Mouse (Mus musculus): ENCODE measurements around the gene Thumpd2. TPM values are rescaled to one million over a fixed set of nuclear protein-coding genes. Genes with fewer than 3 reads are reported as not detected.

Gene Thumpd2
- polyA plus RNA-seq, 1 experiment from 2014 or later, result 12.6 TPM

GRCm38 (mm10) chr17:81056035-81056434 lies 8.8 kb downstream of the Thumpd2 start:
- no peak overlapping the region for H3K4me2 ChIP-seq
- H3K27me3 ChIP-seq, result no peaks in the 10 kb centered on the region
- no peaks in the 10 kb centered on the region for H3K4me1 ChIP-seq
- ATAC-seq (replicated peaks; ENCODE audit: low FRiP score), result no peak
- H3K36me3 ChIP-seq, result peaks cover 33% of the 10 kb centered on the region
- no peak overlapping the region for H3K4me3 ChIP-seq (replicated peaks)
- H3K9ac ChIP-seq, result no peak overlapping the region
- H3K27ac ChIP-seq, result no peak overlapping the region
- 53% methylated on average over 3 of the region's 3 CpGs for WGBS
- no peaks in the 10 kb centered on the region for H3K9me3 ChIP-seq (replicated peaks)

- no peaks in the 10 kb centered on the region for H3K27me3 ChIP-seq
- ATAC-seq (replicated peaks; ENCODE audit: low FRiP score), result no peak
- WGBS, result 81% methylated on average over 5 of the region's 5 CpGs
- H3K36me3 ChIP-seq, result peaks cover 35% of the 10 kb centered on the region
- H3K4me3 ChIP-seq (replicated peaks), result no peak overlapping the region
- no peak overlapping the region for H3K27ac ChIP-seq
- no peaks in the 10 kb centered on the region for H3K4me1 ChIP-seq
- H3K9me3 ChIP-seq (replicated peaks), result no peaks in the 10 kb centered on the region
- no peak overlapping the region for H3K9ac ChIP-seq
- H3K4me2 ChIP-seq, result no peak overlapping the region
Observed at GRCm38 (mm10) chr17:81055522-81055921, 9.4 kb downstream of the Thumpd2 start.

GRCm38 (mm10) chr17:81053274-81053673 lies 11.6 kb downstream of the Thumpd2 start:
- Histone ChIP-seq H3K4me3 (replicated peaks) (no peak overlapping the region), H3K36me3 (peaks cover 44% of the 10 kb centered on the region), H3K27ac (no peak overlapping the region), H3K9me3 (replicated peaks) (no peaks in the 10 kb centered on the region), H3K27me3 (no peaks in the 10 kb centered on the region), H3K9ac (no peak overlapping the region), H3K4me2 (no peak overlapping the region), H3K4me1 (no peaks in the 10 kb centered on the region)
- 89% methylated on average over 2 of the region's 2 CpGs for WGBS
- ATAC-seq (replicated peaks; ENCODE audit: low FRiP score), result no peak

- Histone ChIP-seq H3K4me1 (no peaks in the 10 kb centered on the region), H3K4me2 (no peak overlapping the region), H3K9ac (no peak overlapping the region), H3K27me3 (no peaks in the 10 kb centered on the region), H3K36me3 (peaks cover 52% of the 10 kb centered on the region), H3K27ac (no peak overlapping the region), H3K4me3 (replicated peaks) (no peak overlapping the region), H3K9me3 (replicated peaks) (no peaks in the 10 kb centered on the region)
- ATAC-seq (replicated peaks; ENCODE audit: low FRiP score), result no peak
- 68% methylated on average over 7 of the region's 7 CpGs for WGBS
Observed at GRCm38 (mm10) chr17:81047930-81048564, 16.8 kb downstream of the Thumpd2 start.

GRCm38 (mm10) chr17:81045525-81046150 lies 19.2 kb downstream of the Thumpd2 start:
- Histone ChIP-seq H3K27me3 (no peaks in the 10 kb centered on the region), H3K36me3 (peaks cover 56% of the 10 kb centered on the region), H3K27ac (no peak overlapping the region), H3K9ac (no peak overlapping the region), H3K4me2 (no peak overlapping the region), H3K4me1 (no peaks in the 10 kb centered on the region), H3K4me3 (replicated peaks) (no peak overlapping the region), H3K9me3 (replicated peaks) (no peaks in the 10 kb centered on the region)
- 89% methylated on average over 9 of the region's 9 CpGs for WGBS
- no peak for ATAC-seq (replicated peaks; ENCODE audit: low FRiP score)

- H3K4me3 ChIP-seq (replicated peaks), result no peak overlapping the region
- WGBS, result 93% methylated on average over 6 of the region's 6 CpGs
Observed at GRCm38 (mm10) chr17:81045115-81045514, 19.8 kb downstream of the Thumpd2 start.

GRCm38 (mm10) chr17:81044356-81044755 lies 20.5 kb downstream of the Thumpd2 start:
- Histone ChIP-seq H3K27ac (no peak overlapping the region), H3K9ac (no peak overlapping the region), H3K4me3 (replicated peaks) (no peak overlapping the region), H3K4me1 (no peaks in the 10 kb centered on the region), H3K27me3 (no peaks in the 10 kb centered on the region), H3K4me2 (no peak overlapping the region), H3K36me3 (peaks cover 61% of the 10 kb centered on the region), H3K9me3 (replicated peaks) (no peaks in the 10 kb centered on the region)
- 81% methylated on average over 3 of the region's 3 CpGs for WGBS
- ATAC-seq (replicated peaks; ENCODE audit: low FRiP score), result no peak

More at GRCm38 (mm10) chr17:81045115-81045514, 19.8 kb downstream of the Thumpd2 start:
- no peak overlapping the region for H3K9ac ChIP-seq
- peaks cover 57% of the 10 kb centered on the region for H3K36me3 ChIP-seq
- ATAC-seq (replicated peaks; ENCODE audit: low FRiP score), result no peak
- no peaks in the 10 kb centered on the region for H3K4me1 ChIP-seq
- no peaks in the 10 kb centered on the region for H3K9me3 ChIP-seq (replicated peaks)
- no peak overlapping the region for H3K27ac ChIP-seq
- no peaks in the 10 kb centered on the region for H3K27me3 ChIP-seq
- no peak overlapping the region for H3K4me2 ChIP-seq

GRCm38 (mm10) chr17:81041662-81042061 lies 23.2 kb downstream of the Thumpd2 start:
- Histone ChIP-seq H3K4me1 (no peaks in the 10 kb centered on the region), H3K27me3 (no peaks in the 10 kb centered on the region), H3K9me3 (replicated peaks) (no peaks in the 10 kb centered on the region), H3K9ac (no peak overlapping the region), H3K4me2 (no peak overlapping the region), H3K36me3 (peaks cover 73% of the 10 kb centered on the region), H3K27ac (no peak overlapping the region), H3K4me3 (replicated peaks) (no peak overlapping the region)
- 85% methylated on average over 2 of the region's 2 CpGs for WGBS
- ATAC-seq (replicated peaks; ENCODE audit: low FRiP score), result no peak

GRCm38 (mm10) chr17:81038707-81039408 lies 26.0 kb downstream of the Thumpd2 start:
- no peak for ATAC-seq (replicated peaks; ENCODE audit: low FRiP score)
- H3K9me3 ChIP-seq (replicated peaks), result no peaks in the 10 kb centered on the region

GRCm38 (mm10) chr17:81035354-81035753 lies 29.5 kb downstream of the Thumpd2 start:
- Histone ChIP-seq H3K4me1 (no peaks in the 10 kb centered on the region), H3K4me2 (no peak overlapping the region), H3K36me3 (peaks cover 78% of the 10 kb centered on the region), H3K27me3 (no peaks in the 10 kb centered on the region), H3K27ac (no peak overlapping the region), H3K4me3 (replicated peaks) (no peak overlapping the region), H3K9me3 (replicated peaks) (no peaks in the 10 kb centered on the region), H3K9ac (no peak overlapping the region)
- ATAC-seq (replicated peaks; ENCODE audit: low FRiP score), result no peak
- 76% methylated on average over 5 of the region's 5 CpGs for WGBS

More at GRCm38 (mm10) chr17:81038707-81039408, 26.0 kb downstream of the Thumpd2 start:
- Histone ChIP-seq H3K27me3 (no peaks in the 10 kb centered on the region), H3K27ac (no peak overlapping the region), H3K4me2 (no peak overlapping the region), H3K36me3 (peaks cover 86% of the 10 kb centered on the region), H3K4me3 (replicated peaks) (no peak overlapping the region), H3K9ac (no peak overlapping the region), H3K4me1 (no peaks in the 10 kb centered on the region)
- 92% methylated on average over 2 of the region's 2 CpGs for WGBS

GRCm38 (mm10) chr17:81032957-81033356 lies 31.9 kb downstream of the Thumpd2 start:
- Histone ChIP-seq H3K4me1 (no peaks in the 10 kb centered on the region), H3K9me3 (replicated peaks) (no peaks in the 10 kb centered on the region), H3K27ac (no peak overlapping the region), H3K36me3 (peaks cover 73% of the 10 kb centered on the region), H3K9ac (no peak overlapping the region), H3K4me3 (replicated peaks) (no peak overlapping the region), H3K4me2 (no peak overlapping the region), H3K27me3 (no peaks in the 10 kb centered on the region)
- no peak for ATAC-seq (replicated peaks; ENCODE audit: low FRiP score)
- 85% methylated on average over 2 of the region's 2 CpGs for WGBS

- Histone ChIP-seq H3K9ac (no peak overlapping the region), H3K27me3 (no peaks in the 10 kb centered on the region), H3K36me3 (peaks cover 73% of the 10 kb centered on the region), H3K4me1 (no peaks in the 10 kb centered on the region), H3K9me3 (replicated peaks) (no peaks in the 10 kb centered on the region), H3K4me3 (replicated peaks) (no peak overlapping the region), H3K4me2 (no peak overlapping the region), H3K27ac (no peak overlapping the region)
- no peak for ATAC-seq (replicated peaks; ENCODE audit: low FRiP score)
- WGBS, result 90% methylated on average over 3 of the region's 3 CpGs
Observed at GRCm38 (mm10) chr17:81031830-81032442, 32.9 kb downstream of the Thumpd2 start.

Measured in kidney, embryonic 15.5 days (tissue).